Mouse (Mus musculus): ENCODE data around the gene Mfn1.
A peak's percentile ranks its signal among the peaks of the same experiment; 100 is the strongest.

Gene Mfn1

DNA sequence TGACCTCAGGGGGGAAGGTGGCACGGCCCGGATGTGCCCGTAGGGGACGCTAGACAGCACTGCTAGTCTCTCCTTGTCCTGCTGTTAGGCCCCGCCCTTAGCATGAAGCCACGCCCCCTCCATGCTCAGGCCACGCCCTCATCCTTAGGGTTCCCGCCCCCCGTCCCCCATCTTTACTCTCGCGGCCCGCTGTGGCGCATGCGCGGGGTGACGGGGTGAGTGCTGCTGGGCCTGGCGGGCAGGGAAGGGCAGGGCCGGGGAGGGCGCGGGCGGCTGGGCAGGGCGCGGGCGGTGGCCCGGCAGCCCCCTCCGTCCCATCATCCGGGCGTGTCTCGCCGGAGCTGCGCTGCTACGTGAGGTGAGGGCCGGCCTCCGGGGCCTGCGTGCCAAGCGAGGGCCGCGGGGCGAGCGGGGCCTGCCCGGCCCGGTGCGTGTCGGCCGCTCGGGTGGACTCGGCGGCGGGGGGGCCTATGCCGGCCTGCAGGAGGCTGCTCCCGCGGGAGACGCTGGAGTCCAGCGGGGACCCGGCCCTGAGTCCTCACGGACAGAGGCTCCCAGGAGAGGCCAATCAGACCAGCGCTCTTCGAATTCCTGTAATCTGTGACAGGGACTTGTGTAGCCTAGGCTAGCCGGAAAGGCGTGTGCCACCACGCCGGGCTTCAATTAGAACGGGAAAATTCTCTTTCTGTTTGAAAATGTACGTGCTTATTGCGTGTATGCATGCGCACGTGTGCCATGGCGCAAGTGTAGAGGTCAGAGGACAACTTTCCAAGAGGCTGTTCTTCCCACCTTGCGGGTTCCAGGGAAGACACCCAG is 18.7 kb upstream of the Mfn1 start:
- DNase-seq = peak; percentile 95 to 97

DNA sequence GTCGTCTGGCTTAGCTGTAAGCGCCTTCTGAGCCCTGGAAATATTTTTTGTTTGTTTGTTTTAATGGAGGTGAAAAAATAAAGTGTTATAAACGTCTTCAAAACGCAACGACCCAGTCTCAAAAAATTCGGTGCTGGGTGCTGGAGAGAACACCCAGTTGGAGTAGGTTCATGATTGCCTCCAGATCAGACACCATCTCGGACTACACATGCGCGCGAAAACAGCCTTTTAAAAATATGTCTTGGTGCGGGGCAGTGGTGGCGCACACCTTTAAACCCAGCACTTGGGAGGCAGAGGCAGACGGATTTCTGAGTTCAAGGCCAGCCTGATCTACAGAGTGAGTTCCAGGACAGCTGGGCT is 18.1 kb upstream of the Mfn1 start:
- peak in 1 of 2 experiments; percentile 28 for DNase-seq

DNA sequence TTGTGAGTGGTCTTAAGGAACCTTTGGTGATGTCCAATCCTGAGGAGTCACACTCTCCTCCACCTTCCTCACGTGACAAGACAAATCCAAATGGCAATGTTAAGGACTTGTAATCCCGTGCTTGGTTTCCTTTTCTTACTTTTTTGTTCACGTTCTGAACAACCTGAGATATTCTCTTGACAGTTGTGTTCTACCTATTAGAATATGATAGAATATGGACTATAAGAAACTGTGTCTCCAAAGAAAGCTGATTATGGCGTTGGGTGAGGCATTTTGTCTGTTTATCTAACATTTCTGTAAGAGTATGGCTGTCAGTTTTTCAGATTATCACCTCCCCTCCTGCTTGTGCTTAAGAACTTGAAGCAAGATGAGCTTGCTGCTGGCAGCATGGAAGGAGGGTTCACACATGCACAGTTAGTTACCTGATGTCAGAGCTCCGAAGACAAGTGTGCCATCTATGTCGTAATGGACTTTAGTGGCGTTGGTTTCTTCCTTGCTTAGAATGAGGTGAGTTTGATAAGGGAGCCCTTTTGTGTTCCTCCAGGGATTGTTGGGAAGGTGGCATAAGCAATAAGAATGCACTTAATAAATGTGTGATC is 16.5 kb upstream of the Mfn1 start:
- no peak for DNase-seq

DNA sequence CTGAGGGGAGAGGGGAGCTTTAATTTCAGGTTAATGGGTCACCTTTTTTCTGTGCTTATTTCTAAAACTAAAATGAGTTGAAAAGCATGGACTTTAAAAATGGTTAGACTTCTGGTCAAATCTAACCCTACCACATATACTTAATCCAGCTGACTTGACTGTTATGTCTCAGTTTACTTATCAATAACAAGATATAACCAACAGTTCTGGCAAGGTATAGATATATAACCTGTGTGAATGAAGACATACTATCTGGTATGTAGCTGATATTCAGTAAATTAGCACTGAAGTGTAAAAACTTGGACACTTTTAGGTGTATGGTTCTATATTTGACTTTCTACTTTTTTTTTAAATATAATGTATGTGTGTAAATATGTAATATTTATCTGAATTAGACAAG is 15.7 kb upstream of the Mfn1 start:
- no peak for DNase-seq

DNA sequence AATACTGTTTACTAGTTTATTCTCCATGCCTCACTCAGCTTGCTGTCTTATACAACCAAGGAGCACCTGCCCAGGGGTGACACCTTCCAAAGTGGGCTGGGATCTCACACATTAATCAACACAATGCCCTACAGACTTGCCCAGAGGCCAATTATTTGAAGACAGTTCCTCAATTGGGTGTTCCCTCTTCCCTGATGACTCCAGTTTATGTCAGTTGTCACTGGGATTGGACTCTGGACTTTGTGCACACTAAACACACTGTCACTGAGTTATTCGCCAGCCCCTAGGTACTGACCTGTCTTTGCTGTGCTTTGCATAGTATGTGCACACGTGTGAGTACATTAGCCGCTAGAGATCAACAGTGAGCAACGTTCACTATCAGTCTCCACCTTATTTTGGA is 2.1 kb upstream of the Mfn1 start:
- no peak for DNase-seq

DNA sequence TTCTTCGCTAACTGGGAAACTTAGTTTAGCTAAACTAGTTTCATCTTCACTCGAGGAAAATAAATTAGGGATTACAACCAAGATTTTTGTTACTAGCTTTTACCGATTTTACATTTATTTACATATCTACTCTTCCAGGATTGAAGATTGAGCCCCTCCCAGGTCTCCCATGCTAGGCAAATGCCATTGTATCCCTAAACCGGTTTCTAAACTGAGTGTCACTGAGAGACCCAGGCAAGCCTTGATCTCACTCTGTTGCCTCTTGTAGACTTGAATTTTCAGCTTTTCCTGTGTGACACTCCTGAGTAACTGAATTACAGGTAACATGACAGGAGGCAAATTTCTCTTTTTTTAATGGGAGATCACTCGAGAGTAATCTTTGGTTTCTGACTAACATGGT is 776 bp downstream of the Mfn1 start:
- no peak for DNase-seq

DNA sequence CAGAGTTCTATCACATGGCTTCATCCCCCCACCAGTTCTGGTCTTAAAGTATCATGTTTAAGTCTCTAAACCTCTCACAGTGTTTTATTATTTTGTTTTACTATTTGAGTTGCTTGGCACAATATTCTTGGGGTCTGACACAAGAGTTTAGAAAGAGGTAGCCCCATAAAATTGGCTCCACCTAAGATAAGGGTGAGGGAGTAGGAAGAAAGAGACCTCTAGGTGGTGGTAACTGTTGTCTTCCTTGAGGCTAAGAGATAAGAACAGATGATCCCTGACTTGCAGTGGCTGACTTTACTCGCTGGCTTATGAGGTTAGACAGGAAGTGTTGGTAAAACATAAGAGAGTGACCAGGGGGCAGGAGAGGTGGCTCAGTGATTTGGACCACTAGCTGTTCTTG is 6.4 kb downstream of the Mfn1 start:
- no peak for DNase-seq

DNA sequence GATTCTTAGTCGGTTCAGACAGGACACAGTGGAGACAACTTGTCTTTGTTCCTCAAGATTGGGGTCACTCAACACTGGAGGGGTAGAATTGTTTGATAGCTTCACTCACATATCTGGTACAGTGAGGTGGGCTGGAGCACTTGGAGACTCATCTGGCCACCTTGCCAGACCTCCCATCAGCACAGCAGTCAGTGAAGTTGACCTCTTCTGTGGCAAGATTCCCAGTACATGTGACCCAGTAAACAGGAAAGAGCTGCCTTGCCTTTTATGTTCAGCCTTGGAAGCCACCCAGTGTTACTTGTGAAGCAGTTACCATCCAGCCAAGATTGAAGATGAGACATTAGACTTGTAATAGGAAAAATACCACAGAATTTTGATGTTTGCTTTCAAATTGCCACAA is 8.3 kb downstream of the Mfn1 start:
- no peak for DNase-seq

DNA sequence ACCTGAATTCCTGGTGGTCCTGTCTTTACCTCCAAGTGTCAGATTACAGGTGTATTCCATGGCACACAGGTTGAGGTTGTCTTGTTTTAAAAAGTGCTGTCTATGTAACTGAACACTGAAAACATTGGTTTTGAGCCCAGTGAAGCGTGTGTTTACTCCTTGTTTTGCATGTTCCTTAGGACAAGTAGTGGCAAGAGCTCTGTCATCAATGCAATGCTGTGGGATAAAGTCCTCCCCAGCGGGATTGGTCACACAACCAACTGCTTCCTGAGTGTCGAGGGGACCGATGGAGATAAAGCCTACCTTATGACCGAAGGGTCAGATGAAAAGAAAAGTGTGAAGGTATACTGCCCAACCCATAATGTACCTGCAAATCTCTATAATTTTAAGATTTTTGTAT is 8.8 kb downstream of the Mfn1 start:
- no peak for DNase-seq

DNA sequence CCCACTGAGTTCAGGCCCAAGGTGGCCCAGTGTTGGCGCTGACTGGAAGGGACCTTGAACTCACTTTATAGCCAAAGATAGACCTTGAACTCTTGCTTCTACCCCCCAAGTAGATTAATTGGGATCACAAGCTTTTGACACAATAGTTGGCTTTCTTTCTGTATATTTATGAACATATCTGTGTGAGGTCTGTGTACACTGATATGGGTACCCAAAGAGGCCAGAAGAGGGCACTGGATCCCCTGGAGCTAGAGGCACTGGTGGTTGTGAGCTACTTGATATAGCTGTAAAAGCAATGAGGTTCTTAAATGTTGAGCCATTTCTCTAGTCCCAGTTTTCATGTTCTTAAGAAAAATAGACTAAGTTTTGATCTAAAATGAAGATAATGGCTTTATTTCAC is 23.8 kb downstream of the Mfn1 start:
- DNase-seq = no peak

DNA sequence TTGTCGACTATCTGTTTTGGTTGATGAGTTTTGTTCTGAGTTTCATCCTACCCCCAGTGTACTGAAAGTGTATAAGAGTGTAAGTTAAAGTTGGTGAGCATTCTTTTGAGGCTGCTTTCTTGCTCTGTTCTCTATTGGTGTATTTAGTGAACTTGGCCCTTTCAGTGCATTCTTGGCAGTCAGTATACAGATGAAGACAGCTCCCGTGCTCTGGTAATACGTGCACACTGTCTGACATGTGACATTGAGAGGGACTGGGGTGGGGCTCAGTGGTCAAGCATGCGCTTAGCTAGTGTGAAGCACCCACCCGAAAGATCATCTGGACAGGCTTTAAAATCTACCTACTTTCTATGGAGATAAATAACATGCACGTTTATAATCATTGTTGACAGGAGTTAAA is 34.1 kb downstream of the Mfn1 start:
- DNase-seq = no peak

DNA sequence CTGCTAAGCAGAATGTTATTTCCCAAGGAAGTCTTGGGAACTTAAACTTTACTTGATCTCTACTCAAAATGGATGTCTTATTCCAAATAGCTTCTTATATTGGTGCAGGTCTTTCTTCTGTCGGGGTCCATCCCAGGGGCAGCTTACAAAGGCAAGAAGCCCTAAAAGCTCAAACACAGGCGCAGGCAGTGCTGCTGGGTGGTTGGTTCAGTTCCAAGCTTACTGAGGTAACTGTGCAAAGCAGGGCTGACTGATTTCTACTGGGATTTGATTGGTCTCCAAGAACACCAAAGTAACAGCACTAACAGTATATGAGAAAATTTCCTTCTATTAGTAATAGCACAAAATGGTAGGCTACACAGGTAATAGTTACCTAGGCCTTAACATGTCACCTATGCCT is 43.8 kb downstream of the Mfn1 start:
- no peak for DNase-seq

DNA sequence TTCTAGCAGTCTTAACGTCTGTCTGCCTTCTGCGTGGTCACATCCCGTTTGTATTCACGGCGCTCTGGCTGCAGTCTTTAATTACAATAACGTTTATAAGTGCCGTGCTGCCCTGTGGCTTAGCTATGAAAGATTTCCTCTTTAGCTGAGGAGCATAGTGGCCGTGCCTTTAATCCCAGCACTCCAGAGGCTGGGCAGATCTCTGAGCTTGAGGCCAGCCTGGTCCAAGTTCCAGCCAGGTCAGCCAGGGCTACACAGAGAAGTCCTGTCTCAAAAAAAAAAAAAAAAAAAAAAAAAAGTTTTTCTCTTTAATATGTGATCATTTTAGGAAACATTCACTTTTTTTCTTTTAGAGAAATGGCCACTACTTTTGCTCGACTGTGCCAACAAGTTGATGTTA is 44.6 kb downstream of the Mfn1 start:
- no peak for DNase-seq

DNA sequence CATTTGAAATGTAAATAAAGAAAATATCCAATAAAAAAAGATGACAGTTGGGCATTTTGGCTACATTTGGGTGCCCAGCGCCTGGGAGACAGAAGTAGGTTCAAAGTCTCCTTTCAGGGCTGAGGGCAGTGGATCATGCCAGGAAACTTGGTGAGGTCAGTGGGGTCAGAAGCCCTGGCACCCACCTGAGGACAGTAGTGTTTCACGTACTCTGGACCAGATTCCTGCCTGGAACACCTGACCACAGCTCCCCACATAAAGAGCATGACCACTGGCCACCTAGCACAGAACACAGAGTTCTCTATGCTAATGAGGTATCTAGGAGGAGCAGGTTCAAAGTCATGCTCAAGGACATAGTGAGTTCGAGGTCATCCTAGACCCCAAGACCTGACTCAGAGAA is 45.9 kb downstream of the Mfn1 start:
- no peak for DNase-seq

DNA sequence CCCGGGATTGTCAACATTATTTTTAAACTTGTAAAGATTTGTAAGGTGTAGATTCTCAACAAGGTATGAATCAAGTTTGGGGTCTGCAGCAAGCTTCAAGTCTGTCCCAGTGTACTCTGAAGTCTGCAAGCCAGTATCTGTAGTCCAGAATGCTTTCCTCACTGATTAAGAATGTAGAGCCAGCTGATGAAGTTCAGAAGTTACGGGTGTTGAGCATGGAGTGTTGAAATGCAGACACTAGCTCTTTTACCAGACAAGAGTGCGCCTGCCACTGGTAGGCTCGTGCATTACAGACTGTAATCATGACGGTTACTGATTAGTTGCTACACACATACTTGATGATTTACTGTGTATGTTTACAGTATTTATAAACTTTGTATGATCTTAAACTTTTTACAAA is 49.5 kb downstream of the Mfn1 start:
- DNase-seq = no peak

DNA sequence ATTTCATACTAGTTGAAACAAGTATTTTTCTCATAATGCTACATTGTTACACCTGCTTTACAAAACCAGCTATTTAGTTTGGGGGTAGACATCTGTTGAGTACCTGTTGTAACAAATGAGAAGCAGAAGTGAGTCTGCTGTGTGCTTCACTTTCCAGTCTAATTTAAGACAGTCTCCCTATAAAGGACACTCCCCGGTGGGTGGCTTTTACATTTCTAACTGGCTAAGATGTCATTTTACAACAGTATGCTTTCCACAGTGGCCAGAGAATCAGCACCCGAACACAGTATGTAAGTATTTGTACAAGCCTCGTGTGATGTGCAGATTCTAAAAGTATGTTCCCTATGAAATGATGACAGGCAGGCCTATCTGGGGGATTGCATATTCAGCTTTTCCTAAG is 51.5 kb downstream of the Mfn1 start:
- DNase-seq = no peak

DNA sequence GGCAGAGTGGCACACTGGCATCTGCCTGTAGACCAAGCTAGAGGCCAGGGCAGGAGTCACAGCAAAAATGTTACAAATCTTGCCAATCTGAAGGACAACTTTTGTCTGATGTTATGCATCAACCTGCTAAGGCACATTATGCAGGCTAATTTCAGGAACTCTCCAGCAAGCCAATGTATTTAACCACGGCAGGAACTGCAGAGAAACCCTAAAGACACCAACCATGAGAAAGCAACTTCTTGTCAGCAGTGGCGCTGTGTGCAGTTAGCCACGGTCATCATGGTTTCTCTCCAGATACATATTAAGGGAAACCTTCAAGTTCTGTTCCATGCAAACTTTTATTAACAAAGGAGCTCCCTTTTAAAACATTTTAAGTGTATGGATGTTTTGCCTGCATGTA is 52.6 kb downstream of the Mfn1 start:
- no peak for DNase-seq

DNA sequence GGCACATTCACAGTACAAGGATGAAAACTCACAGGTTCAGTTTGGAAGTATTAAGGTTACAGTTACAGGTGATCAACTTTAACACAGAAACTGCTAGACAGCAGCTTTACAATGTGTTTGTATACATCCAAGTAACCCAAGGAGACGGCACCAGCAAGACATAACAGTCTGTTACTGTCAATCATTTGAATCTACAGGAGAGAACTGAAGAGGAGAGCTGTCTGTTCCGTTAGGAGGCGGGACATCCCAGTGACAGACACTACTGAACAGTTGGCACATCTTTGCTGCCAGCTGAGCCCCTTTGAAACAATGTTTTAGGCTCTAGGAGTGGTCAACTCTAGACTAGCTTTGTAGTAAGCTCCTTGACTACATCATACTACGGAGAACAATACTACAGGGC is 54.2 kb downstream of the Mfn1 start:
- no peak for DNase-seq

DNA sequence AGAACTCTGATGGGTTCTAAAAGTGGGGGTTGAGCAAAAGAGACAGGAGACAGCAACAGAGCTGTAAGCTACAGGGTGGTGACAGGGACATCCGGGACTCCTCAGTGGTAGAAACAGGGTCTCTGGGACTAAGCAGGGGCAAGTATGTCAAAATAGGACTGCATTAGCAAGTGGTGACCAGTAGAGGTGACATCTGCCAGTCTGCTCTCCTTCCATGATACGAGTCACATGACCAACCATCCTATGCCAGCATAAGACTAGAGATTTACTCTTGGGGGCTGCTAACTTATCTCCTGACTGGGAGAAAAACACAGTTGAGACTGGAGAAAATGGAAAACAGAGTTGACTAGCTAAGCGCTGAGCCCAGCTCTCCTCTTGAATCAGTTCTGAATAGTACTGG is 57.0 kb downstream of the Mfn1 start:
- no peak for DNase-seq

DNA sequence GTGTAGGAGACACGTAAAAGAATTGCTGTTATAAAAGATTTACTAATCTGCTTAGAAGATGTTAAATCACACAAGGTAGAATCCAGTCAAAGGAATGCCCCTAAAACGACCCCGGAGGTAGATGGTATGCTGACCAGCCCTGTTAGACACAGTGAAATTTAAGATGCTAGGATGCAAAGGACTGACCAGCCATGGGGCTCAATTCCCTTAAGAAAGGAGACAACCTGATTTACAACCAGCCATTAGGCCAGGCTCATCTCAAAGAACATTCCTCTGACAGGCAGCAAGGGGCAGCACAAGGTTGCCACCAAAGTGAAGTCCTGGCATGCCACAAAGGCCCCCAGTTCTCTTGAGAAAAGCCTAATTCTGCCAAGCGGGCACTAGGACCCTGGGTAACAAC is 65.8 kb downstream of the Mfn1 start:
- no peak for DNase-seq

DNA sequence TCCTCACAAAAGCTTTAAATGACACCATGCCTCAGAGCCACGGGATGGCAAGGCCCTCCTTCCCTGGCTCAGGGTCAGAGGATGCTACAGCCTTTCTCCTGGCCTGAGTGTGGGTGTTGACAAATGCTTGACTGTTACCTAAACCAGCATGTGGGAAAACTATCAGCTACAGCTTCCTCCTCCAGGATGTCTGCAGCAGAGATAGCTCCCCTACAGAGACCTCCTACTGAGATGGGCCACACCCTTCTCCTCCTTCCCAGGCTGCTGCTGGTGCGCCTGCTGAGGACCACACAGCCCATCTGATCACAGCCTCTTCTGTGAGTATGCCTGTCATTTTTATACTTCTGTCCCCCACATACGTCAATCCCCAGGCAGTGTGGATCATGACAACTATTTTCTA is 70.1 kb downstream of the Mfn1 start:
- no peak for DNase-seq

DNA sequence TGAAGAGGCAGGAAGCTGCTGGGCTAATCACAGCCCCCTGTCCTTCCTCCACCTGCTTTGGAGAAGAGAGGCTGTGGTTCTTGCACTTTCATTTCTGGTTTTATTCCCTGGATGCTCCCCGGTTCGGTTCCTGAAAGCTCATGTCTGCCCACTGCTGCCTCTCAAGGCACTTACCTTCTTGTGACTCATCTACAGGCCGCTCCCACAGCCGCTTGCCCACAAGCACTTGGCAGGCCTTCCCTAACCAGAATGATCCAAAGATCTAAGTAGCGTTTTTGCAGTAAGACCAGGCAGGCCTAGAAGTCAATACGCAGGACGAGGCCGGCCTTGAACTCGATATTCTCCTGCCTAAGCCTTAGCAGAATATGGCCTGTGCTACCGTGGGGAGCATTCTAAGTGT is 71.8 kb downstream of the Mfn1 start:
- DNase-seq = no peak

DNA sequence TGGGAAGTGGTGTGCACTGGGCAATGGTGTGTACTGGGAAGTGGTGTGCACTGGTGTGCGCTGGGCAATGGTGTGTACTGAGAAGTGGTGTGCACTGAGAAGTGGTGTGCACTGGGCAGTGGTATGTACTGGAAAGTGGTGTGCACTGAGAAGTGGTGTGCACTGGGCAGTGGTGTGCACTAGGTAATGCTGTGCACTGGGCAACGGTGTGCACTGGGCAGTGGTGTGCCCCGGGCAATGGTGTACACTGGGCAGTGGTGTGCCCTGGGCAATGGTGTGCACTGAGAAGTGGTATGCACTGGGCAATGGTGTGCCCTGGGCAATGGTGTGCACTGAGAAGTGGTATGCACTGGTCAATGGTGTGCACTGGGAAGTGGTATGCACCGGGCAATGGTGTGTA is 80.0 kb downstream of the Mfn1 start:
- DNase-seq = no peak

DNA sequence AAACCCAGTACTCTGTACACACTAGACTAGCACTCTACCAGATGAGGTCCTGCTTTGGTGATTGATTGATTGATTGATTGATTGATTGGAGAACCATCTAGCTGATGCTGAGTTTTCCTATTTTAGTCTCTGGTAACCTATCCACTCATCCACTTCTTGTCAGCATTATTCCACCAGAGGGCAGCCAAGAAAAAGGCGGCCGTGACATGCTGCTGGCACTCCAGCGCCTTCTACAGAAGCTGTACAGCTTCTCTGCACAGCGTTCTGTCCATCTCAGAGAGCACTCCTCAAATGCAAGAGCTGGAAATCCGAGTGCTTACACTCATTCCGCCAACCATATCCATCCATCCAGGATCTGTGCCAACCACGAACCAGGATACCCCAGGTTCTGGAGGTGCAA is 81.3 kb downstream of the Mfn1 start:
- DNase-seq = peak in 1 of 2 experiments; percentile 19

DNA sequence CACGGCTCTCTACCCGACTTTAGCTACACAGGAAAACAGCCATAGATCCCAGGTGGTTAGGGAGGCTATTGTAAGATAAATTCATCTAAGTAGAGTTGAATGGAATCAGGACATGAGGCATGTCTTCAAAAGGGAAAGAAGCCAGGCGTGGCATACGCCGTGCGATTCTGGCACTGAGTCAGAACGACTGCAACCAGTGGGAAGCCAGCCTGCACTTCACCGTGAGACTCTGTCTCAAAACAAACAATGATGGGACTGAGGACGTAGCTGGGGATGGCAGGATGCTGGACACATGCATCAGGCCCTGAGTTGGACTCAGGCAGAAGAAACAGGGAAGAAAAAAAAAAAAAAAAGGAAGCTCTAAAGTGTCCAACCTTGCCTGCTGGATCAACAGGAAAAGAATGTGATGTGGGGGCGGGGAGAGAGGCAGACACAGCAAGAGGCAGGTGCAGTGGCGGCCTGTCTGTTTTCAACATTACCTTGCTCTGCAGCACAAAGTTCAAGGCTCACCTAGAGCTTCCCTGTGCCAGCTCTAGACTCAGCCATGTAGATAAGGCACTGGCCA is 82.4 kb downstream of the Mfn1 start:
- DNase-seq = no peak
